Mouse (Mus musculus) midbrain, embryonic 16.5 days (tissue): Measurements from ENCODE around the gene Rfx8. TPM values are rescaled to one million over a fixed set of nuclear protein-coding genes. Genes with fewer than 3 reads are reported as not detected.

Experiments used
- ATAC-seq: fragments of 200-750 bp; cut with Nextera tagmentation; 2 replicates; pipeline ENCODE4 v1.8.0; 2017; ENCODE audit warnings: moderate TSS enrichment
- H3K27ac ChIP-seq: fragments of 300-500 bp; sonication (generic); 2 replicates; pipeline ENCODE4 v1.5.1; 2014; ENCODE audit warnings: mild to moderate bottlenecking, low read length, mixed read lengths
- H3K27me3 ChIP-seq: fragments of 300-500 bp; sonication (generic); 2 replicates; pipeline ENCODE4 v1.6.1; 2014; ENCODE audit warnings: low read depth, low read length, mixed read lengths; ENCODE audit not compliant: control insufficient read depth, insufficient read depth
- H3K36me3 ChIP-seq: fragments of 300-500 bp; sonication (generic); 2 replicates; pipeline ENCODE4 v1.6.1; 2014; ENCODE audit warnings: mild to moderate bottlenecking, low read length, moderate library complexity, mixed read lengths; ENCODE audit not compliant: control insufficient read depth, insufficient read depth
- H3K4me1 ChIP-seq: fragments of 300-500 bp; sonication (generic); 2 replicates; pipeline ENCODE4 v1.6.1; 2014; ENCODE audit warnings: mild to moderate bottlenecking, low read length, mixed read lengths; ENCODE audit not compliant: control insufficient read depth, insufficient read depth
- H3K4me2 ChIP-seq: fragments of 300-500 bp; sonication (generic); 2 replicates; pipeline ENCODE4 v1.6.1; 2014; ENCODE audit warnings: mild to moderate bottlenecking, low read length, mixed read lengths
- H3K4me3 ChIP-seq: fragments of 300-500 bp; sonication (generic); 2 replicates; pipeline ENCODE4 v1.5.1; 2014; ENCODE audit warnings: low read depth, mild to moderate bottlenecking, low read length, moderate library complexity, mixed read lengths
- H3K9ac ChIP-seq: fragments of 300-500 bp; sonication (generic); 2 replicates; pipeline ENCODE4 v1.6.1; 2014; ENCODE audit warnings: low read depth, low read length, mixed read lengths
- H3K9me3 ChIP-seq: fragments of 300-500 bp; sonication (generic); replicated peaks from 2 replicates; pipeline ENCODE4 v1.6.1; 2014; ENCODE audit warnings: mild to moderate bottlenecking, low read length, mixed read lengths; ENCODE audit not compliant: control insufficient read depth, poor library complexity, severe bottlenecking
- WGBS: fragments of 180-500 bp; shearing (Covaris S2); extraction: QIAGEN DNeasy Blood & Tissue Kit; methylation state at CpG from one replicate; pipeline ENCODE4 v1.1.7; 2014; 5-methylcytosine and 5-hydroxymethylcytosine counted together
- polyA plus RNA-seq: library from polyadenylated mRNA; unstranded; fragments of >200 nt; fragmentation: Nextera tagmentation; extraction: Ambion mirVana; gene quantifications from 2 replicates; pipeline ENCODE4 v1.2.1, GENCODE M21; 2015

Gene Rfx8
- polyA plus RNA-seq: 0.15 and 0.40 TPM in 2 replicates

DNA sequence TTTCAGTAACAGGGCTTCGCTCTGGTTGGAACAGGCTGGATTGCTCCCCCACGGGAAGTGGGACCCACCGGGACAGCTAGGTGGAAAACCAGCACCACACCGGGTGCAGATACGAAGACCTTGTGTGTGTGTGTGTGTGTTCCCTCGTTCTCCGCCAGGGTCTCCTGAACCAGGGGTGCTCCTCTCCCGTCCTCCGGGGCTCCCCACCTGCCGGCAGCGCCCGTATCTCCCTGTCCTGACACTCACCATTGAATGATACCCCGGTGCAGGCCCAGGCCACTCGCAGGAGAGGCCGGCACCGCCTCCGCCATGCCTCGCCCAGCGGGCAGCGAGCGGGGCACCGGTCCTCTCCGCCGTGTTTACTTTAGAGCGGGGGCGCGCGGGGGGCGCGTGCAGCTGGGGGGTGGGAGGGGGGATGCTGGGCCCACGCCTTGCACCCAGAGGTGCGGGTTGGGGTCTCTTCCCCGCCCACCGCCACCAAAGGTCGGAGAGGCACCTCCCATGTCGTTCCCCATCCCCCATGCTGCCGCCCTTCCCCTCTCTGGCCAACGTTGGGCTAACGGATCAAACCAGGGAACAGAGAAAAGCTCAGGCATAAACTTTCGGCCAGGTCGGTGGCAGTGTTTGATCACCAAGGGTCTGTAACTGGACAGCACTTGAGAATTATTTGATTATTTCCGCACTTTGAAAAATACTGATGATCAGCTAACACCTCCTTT is at the start of gene Rfx8:
Rfx8 (minus strand) TSS at position 366 of the 719 bp plus-strand sequence.
- WGBS: 4% methylated on average over 31 of the region's 42 CpGs
- no peaks in the 10 kb centered on the region for H3K36me3 ChIP-seq
- peak within 1 kb of the TSS; percentile 98 for H3K4me2 ChIP-seq
- H3K9me3 ChIP-seq: no peaks in the 10 kb centered on the region
- peak within 1 kb of the TSS; percentile 58 for H3K4me3 ChIP-seq
- H3K4me1 ChIP-seq: peaks cover 7% of the 10 kb centered on the region
- ATAC-seq: peak; percentile 86
- no peak within 1 kb of the TSS for H3K27ac ChIP-seq
- H3K27me3 ChIP-seq: no peaks in the 10 kb centered on the region
- peak within 1 kb of the TSS; percentile 77 for H3K9ac ChIP-seq

DNA sequence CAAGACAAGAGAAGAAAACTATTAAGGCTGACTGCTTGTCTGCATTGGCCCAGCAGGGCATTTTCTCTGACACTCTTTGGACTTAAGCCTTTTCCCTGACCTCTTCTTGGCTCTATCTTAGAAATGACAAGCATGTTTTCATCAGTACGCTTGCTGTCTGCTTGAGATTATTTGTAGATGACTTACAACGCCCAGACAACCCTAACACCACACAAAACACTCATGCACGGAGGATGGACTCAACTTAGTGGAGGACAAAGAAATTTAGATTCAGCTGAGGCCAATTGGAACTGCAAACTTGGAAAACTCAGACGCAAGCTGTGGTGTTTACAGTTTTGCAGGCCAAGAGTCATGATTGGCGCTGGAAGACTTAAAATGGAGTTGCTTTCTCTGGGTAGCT is 49.6 kb upstream of the Rfx8 start:
- Histone ChIP-seq H3K27ac (no peak overlapping the region), H3K4me1 (0 out of 2 replicates have a peak, but pooled peaks cover 2% of the 10 kb centered on the region), H3K9me3 (no peaks in the 10 kb centered on the region), H3K4me2 (no peak overlapping the region), H3K36me3 (no peaks in the 10 kb centered on the region), H3K27me3 (no peaks in the 10 kb centered on the region), H3K4me3 (no peak overlapping the region), H3K9ac (no peak overlapping the region)
- WGBS: 72% methylated on average over 5 of the region's 5 CpGs
- ATAC-seq: no peak

DNA sequence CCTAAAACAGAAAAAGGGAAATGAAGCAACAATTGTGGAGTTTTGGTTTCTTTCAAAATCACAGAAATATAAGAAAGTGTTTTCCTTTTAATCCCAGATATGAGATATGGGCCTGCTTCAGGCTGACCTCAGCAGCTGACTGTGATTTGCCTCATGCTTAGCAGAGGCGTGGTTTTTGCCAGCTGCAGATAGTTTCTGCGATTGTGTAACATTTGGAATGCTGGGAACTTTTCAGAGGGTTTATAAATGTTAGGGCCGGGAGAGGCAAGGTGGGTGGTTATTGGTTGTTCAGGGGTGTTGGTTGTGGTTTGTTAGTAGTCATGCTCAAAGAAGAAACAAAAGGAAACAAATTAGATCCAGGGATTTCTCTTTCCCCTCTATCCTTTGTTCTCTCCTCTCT is 47.2 kb upstream of the Rfx8 start:
- H3K4me2 ChIP-seq: no peak overlapping the region
- no peak for ATAC-seq
- H3K4me1 ChIP-seq: 0 out of 2 replicates have a peak, but pooled peaks cover 2% of the 10 kb centered on the region
- H3K9ac ChIP-seq: no peak overlapping the region
- no peaks in the 10 kb centered on the region for H3K9me3 ChIP-seq
- no peaks in the 10 kb centered on the region for H3K36me3 ChIP-seq
- H3K4me3 ChIP-seq: no peak overlapping the region
- no peak overlapping the region for H3K27ac ChIP-seq
- no peaks in the 10 kb centered on the region for H3K27me3 ChIP-seq
- 92% methylated on average over 3 of the region's 3 CpGs for WGBS

DNA sequence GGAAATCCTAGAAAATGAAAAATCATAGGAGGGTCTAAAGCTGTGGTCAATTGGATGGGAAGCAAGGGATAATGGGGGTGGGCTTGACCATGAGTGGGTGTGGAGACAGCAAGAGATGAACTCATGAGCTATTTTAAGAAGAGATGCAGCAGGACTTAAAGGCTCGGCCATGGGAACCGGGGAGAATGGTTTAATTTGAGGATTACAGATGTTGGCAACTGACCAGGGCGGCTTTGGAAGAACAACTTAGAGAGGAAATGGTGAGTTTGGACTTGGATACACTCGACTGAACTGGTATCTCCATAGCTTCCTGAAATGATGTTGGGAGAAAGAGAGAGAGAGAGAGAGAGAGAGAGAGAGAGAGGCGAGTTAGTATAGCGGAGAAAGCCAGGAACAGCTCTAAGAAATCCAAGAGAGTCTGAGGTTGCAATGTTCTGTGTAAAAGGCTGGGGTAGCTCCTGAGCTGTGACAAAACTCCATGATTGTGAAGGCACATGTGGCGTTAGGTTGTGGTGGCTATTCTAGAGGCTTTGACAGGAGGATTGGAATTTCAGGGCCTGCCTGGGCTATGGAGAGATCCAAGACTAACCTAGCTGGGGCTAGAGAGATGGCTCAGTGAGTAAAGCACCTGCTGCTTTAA is 45.2 kb upstream of the Rfx8 start:
- Histone ChIP-seq H3K27me3 (no peaks in the 10 kb centered on the region; the same call in none of the 2 replicates), H3K9ac (no peak overlapping the region), H3K4me3 (no peak overlapping the region), H3K4me1 (peaks cover 14% of the 10 kb centered on the region), H3K36me3 (no peaks in the 10 kb centered on the region), H3K9me3 (no peaks in the 10 kb centered on the region), H3K27ac (no peak overlapping the region), H3K4me2 (no peak overlapping the region)
- ATAC-seq: no peak
- WGBS: 88% methylated on average over 7 of the region's 7 CpGs

DNA sequence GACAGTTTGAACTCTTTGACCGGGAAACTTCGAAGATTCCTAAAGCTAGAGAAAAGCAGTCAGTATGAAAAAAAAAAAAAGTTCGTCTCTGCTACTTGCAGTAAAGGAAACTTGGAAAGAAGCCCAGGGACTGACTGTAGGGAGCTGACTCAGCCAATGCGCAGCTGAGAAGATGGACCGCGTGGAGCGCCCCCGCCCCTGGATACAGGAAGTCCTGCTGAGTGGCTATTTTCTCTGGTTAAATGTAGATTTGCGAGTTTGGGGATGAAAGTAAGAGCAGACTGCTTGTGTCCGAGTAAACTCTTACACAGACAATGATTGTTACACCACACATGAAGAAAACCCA is 41.2 kb upstream of the Rfx8 start:
- ATAC-seq: peak; percentile 72; the same call in 1 of the 2 replicates
- WGBS: 3% methylated on average over 10 of the region's 10 CpGs
- H3K4me1 ChIP-seq: peaks cover 14% of the 10 kb centered on the region
- peak overlapping the region; percentile 57 for H3K27ac ChIP-seq
- no peak overlapping the region for H3K9ac ChIP-seq
- no peaks in the 10 kb centered on the region; the same call in none of the 2 replicates for H3K27me3 ChIP-seq
- no peak overlapping the region for H3K4me3 ChIP-seq
- no peaks in the 10 kb centered on the region for H3K9me3 ChIP-seq
- peak overlapping the region; percentile 40 for H3K4me2 ChIP-seq
- H3K36me3 ChIP-seq: no peaks in the 10 kb centered on the region

DNA sequence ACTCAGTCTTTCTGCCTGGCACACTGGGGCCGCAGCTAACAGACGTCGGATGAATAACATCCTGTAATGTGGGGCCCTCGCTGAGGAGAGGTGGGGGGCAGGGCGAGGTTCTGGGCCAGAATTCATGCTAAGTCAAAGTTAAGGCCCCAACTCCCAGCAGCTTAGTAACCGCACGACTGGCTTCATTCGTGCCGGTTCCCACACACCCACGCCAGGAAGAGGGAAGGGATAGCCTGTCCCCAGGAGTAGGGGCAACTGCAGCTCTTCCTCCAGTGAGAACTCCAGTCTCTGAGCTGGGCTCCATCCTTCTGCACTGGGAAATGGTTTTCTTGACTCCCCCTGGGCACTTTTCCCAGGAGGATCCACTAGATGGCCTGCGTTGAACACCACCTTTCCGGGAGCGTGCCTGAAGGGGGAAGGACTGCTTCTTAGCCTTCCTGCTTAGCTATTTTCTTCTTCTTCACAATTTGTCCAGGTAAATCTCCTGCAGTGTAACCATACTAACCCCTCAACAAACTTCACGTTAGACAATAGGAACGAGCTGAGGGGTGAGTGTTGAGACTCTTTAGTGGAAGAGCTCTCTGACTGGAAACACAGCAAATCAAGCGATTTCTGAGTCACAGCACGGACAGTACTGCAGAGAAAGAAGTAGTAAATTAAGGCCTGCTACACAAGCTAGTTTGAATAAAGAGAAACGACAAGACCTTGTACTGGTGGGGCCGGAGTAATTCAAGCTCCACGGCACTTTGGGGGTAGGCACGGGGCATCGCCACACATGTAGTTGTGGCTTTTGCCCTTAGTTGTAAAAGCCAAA is 40.6 kb upstream of the Rfx8 start:
- no peaks in the 10 kb centered on the region for H3K36me3 ChIP-seq
- H3K4me3 ChIP-seq: no peak overlapping the region
- 7% methylated on average over 22 of the region's 22 CpGs for WGBS
- H3K9me3 ChIP-seq: no peaks in the 10 kb centered on the region
- peak overlapping the region; percentile 40 for H3K4me2 ChIP-seq
- H3K27me3 ChIP-seq: no peaks in the 10 kb centered on the region; the same call in none of the 2 replicates
- H3K27ac ChIP-seq: peak overlapping the region; percentile 57
- ATAC-seq: peak; percentile 52; the same call in 1 of the 2 replicates
- peaks cover 14% of the 10 kb centered on the region for H3K4me1 ChIP-seq
- H3K9ac ChIP-seq: no peak overlapping the region

DNA sequence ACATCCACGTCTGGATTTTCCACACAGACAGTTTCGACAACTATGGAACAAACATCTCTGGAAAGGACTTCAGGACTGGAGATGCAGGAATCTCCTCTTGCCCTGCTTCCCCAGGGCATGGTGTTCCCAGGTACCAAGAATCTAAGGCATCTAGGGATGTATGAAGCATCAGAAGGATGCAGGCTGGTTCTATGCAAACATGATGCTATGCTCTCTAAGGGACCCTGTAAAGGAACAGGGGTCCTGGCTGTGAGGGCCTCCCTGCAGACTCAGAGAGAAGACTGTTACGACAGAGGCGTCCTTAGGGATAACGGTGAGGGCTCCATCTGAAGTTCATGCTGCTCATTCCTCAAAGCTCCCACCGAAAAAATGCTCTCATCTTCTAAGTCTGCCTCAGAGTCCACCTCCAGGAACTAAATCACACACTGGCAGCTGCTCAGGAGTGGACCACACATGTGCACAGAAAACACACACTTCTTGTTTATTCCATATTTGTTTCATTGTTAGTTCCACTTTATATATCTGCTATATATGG is 39.5 kb upstream of the Rfx8 start:
- H3K9ac ChIP-seq: 0 out of 2 replicates have a peak overlapping the region, but pooled peaks have one; percentile 6
- H3K27ac ChIP-seq: no peak overlapping the region
- no peak overlapping the region for H3K4me3 ChIP-seq
- H3K27me3 ChIP-seq: no peaks in the 10 kb centered on the region; the same call in none of the 2 replicates
- 79% methylated on average over 6 of the region's 6 CpGs for WGBS
- H3K4me2 ChIP-seq: no peak overlapping the region
- H3K36me3 ChIP-seq: no peaks in the 10 kb centered on the region
- H3K4me1 ChIP-seq: peaks cover 14% of the 10 kb centered on the region
- no peaks in the 10 kb centered on the region for H3K9me3 ChIP-seq
- no peak for ATAC-seq

DNA sequence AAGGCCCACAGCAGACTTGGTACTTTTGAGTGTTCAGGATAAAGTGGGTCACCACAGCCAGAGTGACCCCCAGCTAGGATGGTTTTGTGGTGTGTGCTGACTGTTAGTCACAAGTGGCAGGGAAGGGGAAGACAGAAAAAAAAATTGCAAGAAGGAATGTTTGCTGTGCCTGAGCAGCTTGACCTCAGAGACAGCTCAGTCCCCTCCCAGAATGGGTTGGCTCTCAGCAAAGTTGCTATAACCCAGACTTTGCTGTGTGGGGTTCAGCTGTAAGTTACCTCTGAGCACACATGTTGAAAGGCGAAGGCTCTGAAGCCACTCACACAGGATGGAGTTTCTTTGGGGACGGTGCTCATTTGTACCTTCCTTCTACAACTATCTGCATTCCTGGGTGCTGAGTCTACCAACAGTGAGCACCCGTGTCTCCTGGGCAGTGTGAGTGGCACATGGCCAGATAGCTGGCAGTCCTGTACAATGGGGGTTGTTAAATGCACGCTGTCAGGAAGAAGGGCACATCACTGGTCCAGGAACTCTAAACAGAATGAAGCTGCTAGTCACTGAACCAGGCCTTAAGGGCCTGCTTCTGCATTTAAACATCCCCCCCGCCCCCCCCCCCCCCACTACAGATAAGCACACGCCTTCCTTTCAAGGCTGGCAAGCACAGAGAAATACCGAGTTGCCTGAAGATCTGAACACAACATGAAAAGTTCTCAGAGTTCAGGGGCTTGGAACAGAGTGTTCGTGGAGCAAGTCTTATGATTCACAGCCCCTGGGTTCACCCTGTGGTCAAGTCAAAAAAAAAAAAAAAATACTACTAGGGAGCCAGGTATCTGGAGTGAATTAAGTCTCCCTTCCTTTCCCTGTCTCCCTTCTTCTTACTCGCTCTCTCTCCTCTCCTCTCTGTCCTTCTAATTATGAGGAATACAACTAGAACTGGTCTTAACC is 38.7 kb upstream of the Rfx8 start:
- peaks cover 14% of the 10 kb centered on the region for H3K4me1 ChIP-seq
- WGBS: 66% methylated on average over 9 of the region's 9 CpGs
- no peaks in the 10 kb centered on the region; the same call in none of the 2 replicates for H3K27me3 ChIP-seq
- no peak overlapping the region for H3K27ac ChIP-seq
- H3K9ac ChIP-seq: no peak overlapping the region
- no peak for ATAC-seq
- H3K9me3 ChIP-seq: no peaks in the 10 kb centered on the region
- H3K36me3 ChIP-seq: no peaks in the 10 kb centered on the region
- H3K4me3 ChIP-seq: no peak overlapping the region
- H3K4me2 ChIP-seq: no peak overlapping the region
